Mouse (Mus musculus): ENCODE results near the gene Hspa14. TPM values are rescaled to one million over a fixed set of nuclear protein-coding genes. Genes with fewer than 3 reads are reported as not detected.
A peak's percentile ranks its signal among the peaks of the same experiment; 100 is the strongest.

The Hspa14 gene
- polyA plus RNA-seq, 1 experiment, result 9.9 TPM

- H3K27ac ChIP-seq (ENCODE audit: insufficient read depth, low read depth, low read length), result no peak overlapping the region
- no peak for TF ChIP-seq CTCF (IDR thresholded peaks at IDR 0.05; ENCODE audit: extremely low read depth, insufficient read length, insufficient replicate concordance, low read depth, low read length)
- no peak for TF ChIP-seq POLR2A (IDR thresholded peaks at IDR 0.05; ENCODE audit: low read depth, low read length)
- 1% methylated on average over 15 of the region's 15 CpGs for WGBS
- H3K4me1 ChIP-seq (ENCODE audit: control insufficient read depth, insufficient read depth, insufficient read length, low read length), result no peaks in the 10 kb centered on the region
- H3K4me3 ChIP-seq (ENCODE audit: low read depth, low read length), result peak overlapping the region; percentile 80
- H3K27me3 ChIP-seq (ENCODE audit: control insufficient read depth, insufficient read depth, low read length), result no peaks in the 10 kb centered on the region
- peaks cover 15% of the 10 kb centered on the region for H3K36me3 ChIP-seq (ENCODE audit: control insufficient read depth, insufficient read depth, low read length)
Observed at GRCm38 (mm10) chr2:3512076-3512475, 538 bp downstream of the Hspa14 start.

DNA sequence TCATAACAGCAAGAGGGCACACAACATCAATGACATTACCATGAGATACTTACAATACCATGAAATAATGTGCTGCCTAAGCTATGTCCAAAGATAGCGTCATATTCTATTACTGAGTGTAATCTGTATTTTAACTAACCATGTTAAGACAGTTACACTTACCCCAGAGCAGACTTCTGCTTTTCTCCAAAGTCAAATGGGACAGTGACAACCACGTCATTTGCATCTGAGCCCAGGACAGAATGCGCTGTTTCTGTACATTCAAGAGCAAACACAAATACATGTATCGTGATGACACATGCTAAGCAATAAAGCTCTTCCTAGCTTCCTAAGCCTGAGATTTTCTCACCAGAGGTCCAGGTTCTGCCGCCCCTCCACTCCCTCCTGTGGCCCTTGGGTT, 11.7 kb downstream of the Hspa14 start:
- 92% methylated on average over 5 of the region's 5 CpGs for whole genome bisulfite sequencing
- H3K36me3 ChIP-seq (ENCODE audit: control insufficient read depth, insufficient read depth, low read length), result peaks cover 45% of the 10 kb centered on the region
- no peak overlapping the region for H3K4me3 ChIP-seq (ENCODE audit: low read depth, low read length)
- H3K4me1 ChIP-seq (ENCODE audit: control insufficient read depth, insufficient read depth, insufficient read length, low read length), result no peaks in the 10 kb centered on the region
- TF ChIP-seq CTCF (IDR thresholded peaks at IDR 0.05; ENCODE audit: extremely low read depth, insufficient read length, insufficient replicate concordance, low read depth, low read length), result no peak
- no peak for TF ChIP-seq POLR2A (IDR thresholded peaks at IDR 0.05; ENCODE audit: low read depth, low read length)
- no peaks in the 10 kb centered on the region for H3K27me3 ChIP-seq (ENCODE audit: control insufficient read depth, insufficient read depth, low read length)
- H3K27ac ChIP-seq (ENCODE audit: insufficient read depth, low read depth, low read length), result no peak overlapping the region

GRCm38 (mm10) chr2:3499543-3499942, 13.1 kb downstream of the Hspa14 start:
- TF ChIP-seq CTCF (IDR thresholded peaks at IDR 0.05; ENCODE audit: extremely low read depth, insufficient read length, insufficient replicate concordance, low read depth, low read length) (no peak), POLR2A (IDR thresholded peaks at IDR 0.05; ENCODE audit: low read depth, low read length) (no peak)
- H3K27ac ChIP-seq (ENCODE audit: insufficient read depth, low read depth, low read length), result no peak overlapping the region
- peaks cover 48% of the 10 kb centered on the region for H3K36me3 ChIP-seq (ENCODE audit: control insufficient read depth, insufficient read depth, low read length)
- H3K4me3 ChIP-seq (ENCODE audit: low read depth, low read length), result no peak overlapping the region
- no peaks in the 10 kb centered on the region for H3K27me3 ChIP-seq (ENCODE audit: control insufficient read depth, insufficient read depth, low read length)
- H3K4me1 ChIP-seq (ENCODE audit: control insufficient read depth, insufficient read depth, insufficient read length, low read length), result no peaks in the 10 kb centered on the region
- WGBS, result 88% methylated on average over 6 of the region's 6 CpGs

- no peak for TF ChIP-seq CTCF (IDR thresholded peaks at IDR 0.05; ENCODE audit: extremely low read depth, insufficient read length, insufficient replicate concordance, low read depth, low read length)
- no peak for TF ChIP-seq POLR2A (IDR thresholded peaks at IDR 0.05; ENCODE audit: low read depth, low read length)
- H3K4me3 ChIP-seq (ENCODE audit: low read depth, low read length), result no peak overlapping the region
- H3K4me1 ChIP-seq (ENCODE audit: control insufficient read depth, insufficient read depth, insufficient read length, low read length), result no peaks in the 10 kb centered on the region
- peaks cover 66% of the 10 kb centered on the region for H3K36me3 ChIP-seq (ENCODE audit: control insufficient read depth, insufficient read depth, low read length)
- H3K27me3 ChIP-seq (ENCODE audit: control insufficient read depth, insufficient read depth, low read length), result no peaks in the 10 kb centered on the region
- no peak overlapping the region for H3K27ac ChIP-seq (ENCODE audit: insufficient read depth, low read depth, low read length)
- WGBS, result 72% methylated on average over 3 of the region's 3 CpGs
Observed at GRCm38 (mm10) chr2:3493833-3494409, 18.7 kb downstream of the Hspa14 start.

DNA sequence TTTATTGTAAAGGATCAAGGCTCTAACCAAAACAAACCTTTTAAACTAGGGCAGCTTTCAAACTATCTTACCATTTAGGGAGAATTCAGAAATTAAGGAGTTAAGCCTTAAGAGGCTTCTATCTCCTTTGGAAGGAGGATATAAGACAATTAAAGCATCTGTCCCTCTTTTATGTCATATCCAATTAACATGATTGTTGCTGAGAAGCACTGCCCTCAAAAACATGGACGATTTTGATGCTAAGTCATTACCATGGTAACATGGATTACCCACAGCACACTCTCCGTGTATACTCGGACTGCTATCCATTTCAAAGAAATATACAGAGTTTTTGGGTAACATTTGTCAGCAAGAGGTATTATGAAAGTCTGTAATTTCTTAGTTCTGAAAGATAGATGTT, 22.8 kb downstream of the Hspa14 start:
- TF ChIP-seq POLR2A (IDR thresholded peaks at IDR 0.05; ENCODE audit: low read depth, low read length) (no peak), CTCF (IDR thresholded peaks at IDR 0.05; ENCODE audit: extremely low read depth, insufficient read length, insufficient replicate concordance, low read depth, low read length) (no peak)
- Histone ChIP-seq H3K27ac (ENCODE audit: insufficient read depth, low read depth, low read length) (no peak overlapping the region), H3K4me1 (ENCODE audit: control insufficient read depth, insufficient read depth, insufficient read length, low read length) (no peaks in the 10 kb centered on the region), H3K27me3 (ENCODE audit: control insufficient read depth, insufficient read depth, low read length) (no peaks in the 10 kb centered on the region), H3K4me3 (ENCODE audit: low read depth, low read length) (no peak overlapping the region), H3K36me3 (ENCODE audit: control insufficient read depth, insufficient read depth, low read length) (peaks cover 44% of the 10 kb centered on the region)
- WGBS, result 87% methylated on average over 3 of the region's 3 CpGs

- Histone ChIP-seq H3K4me3 (ENCODE audit: low read depth, low read length) (no peak overlapping the region), H3K27ac (ENCODE audit: insufficient read depth, low read depth, low read length) (no peak overlapping the region), H3K4me1 (ENCODE audit: control insufficient read depth, insufficient read depth, insufficient read length, low read length) (no peaks in the 10 kb centered on the region; the same call in 1 of the 2 replicates), H3K27me3 (ENCODE audit: control insufficient read depth, insufficient read depth, low read length) (no peaks in the 10 kb centered on the region), H3K36me3 (ENCODE audit: control insufficient read depth, insufficient read depth, low read length) (no peaks in the 10 kb centered on the region)
- WGBS, result 59% methylated on average over 3 of the region's 3 CpGs
- TF ChIP-seq POLR2A (IDR thresholded peaks at IDR 0.05; ENCODE audit: low read depth, low read length) (no peak), CTCF (IDR thresholded peaks at IDR 0.05; ENCODE audit: extremely low read depth, insufficient read length, insufficient replicate concordance, low read depth, low read length) (no peak)
Observed at GRCm38 (mm10) chr2:3480239-3480638, 32.4 kb downstream of the Hspa14 start.

DNA sequence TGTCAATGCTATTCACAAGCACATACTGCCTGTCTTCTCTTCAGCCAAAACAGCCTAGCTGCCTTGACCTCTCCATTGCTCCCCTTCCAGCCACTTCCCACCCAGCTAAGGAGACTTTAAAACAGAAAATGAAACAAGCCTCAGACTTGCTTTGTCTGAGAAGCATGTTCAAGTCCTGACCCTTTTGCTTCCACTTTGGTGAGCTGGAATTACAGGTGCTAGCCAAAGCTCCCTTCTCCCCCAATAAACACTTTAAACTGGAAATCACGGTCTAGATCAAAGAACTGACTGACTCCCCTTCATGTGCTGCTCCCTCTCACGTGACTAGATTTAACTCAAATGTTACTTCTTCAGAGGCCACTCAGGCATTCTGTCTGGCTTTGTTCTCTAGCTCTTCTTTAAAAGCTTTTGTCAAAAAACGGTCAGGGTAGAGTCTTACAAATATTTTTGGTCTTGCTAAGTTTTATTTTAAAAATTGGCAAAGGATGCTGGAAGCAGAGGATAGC, 36.8 kb downstream of the Hspa14 start:
- TF ChIP-seq POLR2A (IDR thresholded peaks at IDR 0.05; ENCODE audit: low read depth, low read length), result no peak
- TF ChIP-seq CTCF (IDR thresholded peaks at IDR 0.05; ENCODE audit: extremely low read depth, insufficient read length, insufficient replicate concordance, low read depth, low read length), result no peak
- Histone ChIP-seq H3K4me1 (ENCODE audit: control insufficient read depth, insufficient read depth, insufficient read length, low read length) (no peaks in the 10 kb centered on the region; the same call in 1 of the 2 replicates), H3K4me3 (ENCODE audit: low read depth, low read length) (no peak overlapping the region), H3K27ac (ENCODE audit: insufficient read depth, low read depth, low read length) (no peak overlapping the region), H3K27me3 (ENCODE audit: control insufficient read depth, insufficient read depth, low read length) (no peaks in the 10 kb centered on the region), H3K36me3 (ENCODE audit: control insufficient read depth, insufficient read depth, low read length) (no peaks in the 10 kb centered on the region)
- WGBS, result 52% methylated on average over 3 of the region's 3 CpGs

Data from small intestine, adult 2 months (tissue).